Mouse (Mus musculus) kidney, postnatal 0 days (tissue): Measurements from ENCODE around the gene Gm4907. TPM values are rescaled to one million over a fixed set of nuclear protein-coding genes. Genes with fewer than 3 reads are reported as not detected.
"Not testable (repeated sequence)": the region's sequence is repeated elsewhere in the genome, so short reads cannot be mapped to it uniquely, and the experiment has no call there.

Experiments used
- ATAC-seq: fragments of 200-750 bp; cut with Nextera tagmentation; replicated peaks from 2 replicates; pipeline ENCODE4 v1.8.0; 2017; ENCODE audit warnings: low read depth, moderate number of reproducible peaks, moderate TSS enrichment, moderate library complexity; ENCODE audit not compliant: low FRiP score
- DNase-seq: peaks from one replicate; pipeline ENCODE4 v3.0.0-alpha.2; 2016; ENCODE audit warnings: low spot score
- H3K27ac ChIP-seq: fragments of 300-500 bp; sonication (generic); 2 replicates; pipeline ENCODE4 v1.5.1; 2014; ENCODE audit warnings: mild to moderate bottlenecking
- H3K27me3 ChIP-seq: fragments of 300-500 bp; sonication (generic); 2 replicates; pipeline ENCODE4 v1.6.1; 2014; ENCODE audit warnings: low read length, mixed read lengths; ENCODE audit not compliant: insufficient read depth
- H3K36me3 ChIP-seq: fragments of 300-500 bp; sonication (generic); 2 replicates; pipeline ENCODE4 v1.6.1; 2014; ENCODE audit warnings: low read length, mixed read lengths; ENCODE audit not compliant: insufficient read depth
- H3K4me1 ChIP-seq: fragments of 300-500 bp; sonication (generic); replicated peaks from 2 replicates; pipeline ENCODE4 v1.6.1; 2014; ENCODE audit warnings: antibody characterized with exemption, low read length, mixed read lengths; ENCODE audit not compliant: insufficient read depth
- H3K4me2 ChIP-seq: fragments of 300-500 bp; sonication (generic); 2 replicates; pipeline ENCODE4 v1.6.1; 2014; ENCODE audit warnings: mild to moderate bottlenecking, low read length, moderate library complexity, mixed read lengths
- H3K4me3 ChIP-seq: fragments of 300-500 bp; sonication (generic); replicated peaks from 2 replicates; pipeline ENCODE4 v1.5.1; 2014; ENCODE audit warnings: low read depth, low read length
- H3K9ac ChIP-seq: fragments of 300-500 bp; sonication (generic); 2 replicates; pipeline ENCODE4 v1.6.1; 2014; ENCODE audit warnings: low read depth, low read length
- H3K9me3 ChIP-seq: fragments of 300-500 bp; sonication (generic); replicated peaks from 2 replicates; pipeline ENCODE4 v1.6.1; 2016; ENCODE audit warnings: low read length, inconsistent platforms, mixed read lengths
- CTCF ChIP-seq: IDR thresholded peaks from 2 replicates; pipeline ENCODE4 v1.5.1; 2016; ENCODE audit warnings: antibody characterized with exemption, low read depth, mild to moderate bottlenecking, moderate library complexity
- WGBS: fragments of 180-500 bp; shearing (Covaris S2); extraction: QIAGEN DNeasy Blood & Tissue Kit; methylation state at CpG from one replicate; pipeline ENCODE4 v1.1.7; 2014; 5-methylcytosine and 5-hydroxymethylcytosine counted together
- polyA plus RNA-seq: library from polyadenylated mRNA; unstranded; fragments of >200 nt; fragmentation: Nextera tagmentation; extraction: Ambion mirVana; gene quantifications from 2 replicates; pipeline ENCODE4 v1.2.1, GENCODE M21; 2015

Gene Gm4907
- polyA plus RNA-seq, result not detected in 2 replicates

DNA sequence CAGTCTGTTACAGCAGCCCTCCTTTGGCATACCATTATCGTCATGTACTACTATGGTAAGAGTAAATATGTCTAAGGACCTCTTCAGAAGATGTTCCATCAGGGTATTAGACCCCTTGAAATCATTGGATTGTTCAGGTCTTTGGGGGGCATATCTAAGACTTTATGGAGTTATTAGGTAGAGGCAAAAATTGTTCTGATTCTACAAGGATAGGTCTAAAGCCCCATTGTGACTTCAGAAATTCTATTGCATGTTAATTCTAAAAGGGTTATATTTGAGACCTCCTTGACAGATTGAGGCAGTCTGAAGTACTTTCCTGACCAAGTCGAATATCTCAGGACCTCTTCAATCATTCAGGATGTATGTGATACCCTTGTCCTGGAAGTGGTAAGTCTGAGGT is at the start of gene Gm4907:
Gm4907 (plus strand) TSS at position 301 of the 400 bp plus-strand sequence.
- not testable (repeated sequence) for ATAC-seq, H3K9ac ChIP-seq, DNase-seq, H3K4me2 ChIP-seq, H3K4me3 ChIP-seq, H3K4me1 ChIP-seq, H3K36me3 ChIP-seq, H3K27ac ChIP-seq, H3K27me3 ChIP-seq, H3K9me3 ChIP-seq
- WGBS, result 67% methylated on average over 2 of the region's 2 CpGs

DNA sequence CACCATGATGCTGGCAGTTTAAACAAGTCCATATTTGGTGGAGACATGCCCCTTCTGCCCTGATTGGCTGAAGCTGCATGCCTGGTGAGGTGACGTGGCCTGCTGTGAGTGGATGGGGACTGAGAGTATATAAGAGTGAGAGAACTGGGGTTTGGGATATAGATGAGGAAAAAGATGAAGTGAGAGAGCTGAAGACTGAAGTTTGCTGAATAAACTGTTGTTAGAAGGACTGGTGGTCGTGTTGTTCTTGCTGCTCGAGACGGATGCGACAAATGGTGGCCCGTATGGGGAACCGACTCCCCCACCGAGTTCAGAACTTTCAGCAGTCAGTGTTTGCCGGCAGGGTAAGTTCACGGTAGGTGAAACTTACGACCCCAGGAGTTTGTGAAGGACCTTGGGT is 48.6 kb upstream of the Gm4907 start:
- not testable (repeated sequence) for H3K9me3 ChIP-seq, H3K36me3 ChIP-seq, H3K9ac ChIP-seq, ATAC-seq, H3K4me1 ChIP-seq, DNase-seq, H3K27me3 ChIP-seq, H3K27ac ChIP-seq, H3K4me2 ChIP-seq, H3K4me3 ChIP-seq
- 89% methylated on average over 11 of the region's 11 CpGs for WGBS

DNA sequence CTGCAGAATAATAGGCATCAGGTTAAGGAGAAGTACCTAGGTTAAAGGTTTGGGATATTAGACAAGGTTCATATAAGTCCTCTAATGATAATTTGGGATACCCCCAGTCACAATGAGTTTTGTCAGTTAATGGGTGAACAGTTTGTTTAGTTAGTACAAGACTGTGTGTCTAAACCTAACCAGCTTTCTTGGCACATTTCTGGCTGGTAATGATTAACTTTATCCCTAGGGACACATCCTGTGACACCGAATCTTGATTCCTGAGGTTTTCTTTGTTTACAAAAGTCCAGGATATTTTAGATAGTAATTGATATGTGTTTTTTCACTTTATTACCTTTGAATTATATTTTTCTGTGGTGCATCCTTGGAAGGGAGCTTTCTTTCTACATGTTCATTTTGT is 41.4 kb upstream of the Gm4907 start:
- TF ChIP-seq CTCF, result no peak
- Histone ChIP-seq H3K36me3 (no peaks in the 10 kb centered on the region), H3K4me3 (no peak overlapping the region), H3K4me1 (no peaks in the 10 kb centered on the region), H3K27me3 (no peaks in the 10 kb centered on the region), H3K4me2 (no peak overlapping the region), H3K27ac (no peak overlapping the region), H3K9me3 (no peaks in the 10 kb centered on the region), H3K9ac (no peak overlapping the region)
- WGBS, result 68% methylated on average over 1 of the region's 1 CpGs
- ATAC-seq (no peak), DNase-seq (no peak)

DNA sequence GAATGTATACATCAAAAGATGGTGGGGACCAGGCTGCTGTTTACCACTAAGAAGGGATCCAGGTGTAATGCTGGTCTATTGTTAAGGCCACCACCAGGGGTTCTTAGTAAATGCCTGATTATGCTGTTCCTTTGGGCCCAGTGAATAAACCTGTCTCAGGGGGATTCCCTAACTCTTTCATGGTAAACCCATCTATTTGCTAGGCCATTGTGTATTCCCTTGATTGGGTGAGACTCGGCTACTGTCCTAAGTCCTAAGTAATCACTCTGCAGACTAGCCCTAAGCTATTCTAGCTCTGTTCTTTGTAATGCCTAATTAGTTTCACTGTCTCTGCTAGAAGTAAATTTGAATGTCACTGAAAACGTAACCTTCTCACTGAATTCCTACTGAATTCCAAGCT is 71.8 kb downstream of the Gm4907 start:
- H3K27me3 ChIP-seq, result no peaks in the 10 kb centered on the region
- H3K4me3 ChIP-seq, result no peak overlapping the region
- no peak for TF ChIP-seq CTCF
- DNase-seq (no peak), ATAC-seq (no peak)
- no peaks in the 10 kb centered on the region for H3K9me3 ChIP-seq
- H3K9ac ChIP-seq, result no peak overlapping the region
- no peaks in the 10 kb centered on the region for H3K4me1 ChIP-seq
- no peak overlapping the region for H3K27ac ChIP-seq
- H3K4me2 ChIP-seq, result no peak overlapping the region
- 65% methylated on average over 2 of the region's 2 CpGs for WGBS
- H3K36me3 ChIP-seq, result no peaks in the 10 kb centered on the region

Other genes with a start within 250 kb of the Gm4907 start
- 6.4 and 6.9 TPM in 2 replicates for gene Wdr44, start 189.5 kb upstream of the Gm4907 start, polyA plus RNA-seq
- gene Gm4985, start 76.4 kb downstream of the Gm4907 start, polyA plus RNA-seq, result not detected in 2 replicates